Mouse (Mus musculus) kidney, adult 2 months (tissue): ENCODE measurements around the gene Olfr827. TPM values are rescaled to one million over a fixed set of nuclear protein-coding genes. Genes with fewer than 3 reads are reported as not detected.

Experiments
- DNase-seq: peaks from one replicate; pipeline ENCODE4 v3.0.0; 2021
- H3K27ac ChIP-seq: fragments of 200-500 bp; 2 replicates; pipeline ENCODE4 v1.5.1; 2012; ENCODE audit warnings: low read depth, low read length, control low read depth, inconsistent platforms; ENCODE audit not compliant: insufficient read depth
- H3K27me3 ChIP-seq: fragments of 200-500 bp; replicated peaks from 2 replicates; pipeline ENCODE4 v1.6.1; 2012; ENCODE audit warnings: mild to moderate bottlenecking, moderate library complexity, low read length, inconsistent platforms; ENCODE audit not compliant: control insufficient read depth, insufficient read depth
- H3K36me3 ChIP-seq: fragments of 200-500 bp; 2 replicates; pipeline ENCODE4 v1.6.1; 2012; ENCODE audit warnings: mild to moderate bottlenecking, moderate library complexity, low read length, inconsistent platforms; ENCODE audit not compliant: control insufficient read depth, insufficient read depth
- H3K4me1 ChIP-seq: fragments of 200-500 bp; 2 replicates; pipeline ENCODE4 v1.6.1; 2011; ENCODE audit warnings: low read length; ENCODE audit not compliant: control insufficient read depth, insufficient read depth
- H3K4me3 ChIP-seq: fragments of 200-500 bp; 2 replicates; pipeline ENCODE4 v1.5.1; 2011; ENCODE audit warnings: mild to moderate bottlenecking, low read depth, low read length, control low read depth; ENCODE audit not compliant: insufficient read depth
- CTCF ChIP-seq: fragments of 200-500 bp; conservative IDR thresholded peaks from 2 replicates; pipeline ENCODE4 v1.5.1; 2011; ENCODE audit warnings: low read depth, mild to moderate bottlenecking, control low read depth, low read length, moderate library complexity, mixed read lengths; ENCODE audit not compliant: insufficient read depth, insufficient read length
- POLR2A ChIP-seq: fragments of 200-500 bp; IDR thresholded peaks from one replicate; pipeline ENCODE4 v1.6.1; 2011; ENCODE audit warnings: low read depth, low read length, control low read depth
- WGBS: fragments of 180-500 bp; shearing (Covaris S2); methylation state at CpG from one replicate; pipeline ENCODE4 v1.1.7; 2018; 5-methylcytosine and 5-hydroxymethylcytosine counted together
- polyA plus RNA-seq: library from polyadenylated mRNA; depleted of rRNA; stranded (reverse); fragments of >200 nt; gene quantifications from 2 replicates; pipeline ENCODE4 v1.2.3, GENCODE M21; 2012; rRNA removed

Gene Olfr827
- not detected in 2 replicates for polyA plus RNA-seq

DNA sequence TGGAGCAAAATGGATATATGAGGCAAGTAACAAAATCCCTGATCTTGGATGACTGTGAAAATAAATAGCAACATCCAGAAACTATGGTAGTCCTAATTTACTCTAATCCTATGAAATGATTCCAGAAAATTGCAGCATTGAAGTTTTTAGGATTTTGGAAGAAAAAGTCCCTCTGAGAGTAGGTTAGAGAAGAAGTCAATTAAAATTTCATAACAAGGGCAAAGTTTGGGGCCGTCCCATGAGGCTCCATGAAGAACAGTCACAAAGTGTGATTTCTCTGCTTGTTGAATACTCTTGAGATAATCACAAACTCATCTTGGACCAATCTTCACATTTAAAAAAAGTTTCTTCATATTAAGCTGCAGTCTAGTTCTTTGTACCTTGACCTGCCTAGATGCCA is at the start of gene Olfr827:
Olfr827 (minus strand) TSS at position 101 of the 400 bp plus-strand sequence.
- Histone ChIP-seq H3K4me1 (no peaks in the 10 kb centered on the region), H3K27me3 (no peaks in the 10 kb centered on the region), H3K4me3 (no peak within 1 kb of the TSS), H3K36me3 (no peaks in the 10 kb centered on the region), H3K27ac (no peak within 1 kb of the TSS)
- no peak for DNase-seq
- no peak for TF ChIP-seq POLR2A
- WGBS, result 85% methylated on average over 1 of the region's 1 CpGs

DNA sequence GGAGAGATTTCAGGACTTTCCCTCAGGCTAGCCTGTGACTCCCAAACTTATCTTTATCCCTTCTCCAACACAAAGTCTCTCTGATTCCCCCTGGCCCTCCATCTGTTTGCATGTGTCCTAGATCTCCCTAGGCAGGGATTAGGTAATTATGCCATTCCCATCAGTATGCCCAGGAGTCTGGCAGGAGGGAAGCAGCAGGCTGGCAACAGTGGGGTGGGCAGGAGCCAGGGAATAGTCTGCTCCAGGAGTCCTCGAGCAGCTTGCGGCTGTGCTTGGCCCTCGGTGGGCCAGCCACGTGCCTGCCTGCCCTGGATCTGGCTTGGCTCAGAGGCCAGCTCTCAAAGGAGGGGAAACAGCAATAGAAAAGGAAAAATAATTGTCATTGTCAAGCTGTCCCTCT is 49.0 kb upstream of the Olfr827 start:
- TF ChIP-seq POLR2A, result no peak
- no peak for TF ChIP-seq CTCF
- H3K4me3 ChIP-seq, result no peak overlapping the region
- WGBS, result 69% methylated on average over 4 of the region's 4 CpGs
- no peaks in the 10 kb centered on the region for H3K27me3 ChIP-seq
- no peaks in the 10 kb centered on the region for H3K4me1 ChIP-seq
- no peak overlapping the region for H3K27ac ChIP-seq
- DNase-seq, result no peak
- H3K36me3 ChIP-seq, result no peaks in the 10 kb centered on the region

DNA sequence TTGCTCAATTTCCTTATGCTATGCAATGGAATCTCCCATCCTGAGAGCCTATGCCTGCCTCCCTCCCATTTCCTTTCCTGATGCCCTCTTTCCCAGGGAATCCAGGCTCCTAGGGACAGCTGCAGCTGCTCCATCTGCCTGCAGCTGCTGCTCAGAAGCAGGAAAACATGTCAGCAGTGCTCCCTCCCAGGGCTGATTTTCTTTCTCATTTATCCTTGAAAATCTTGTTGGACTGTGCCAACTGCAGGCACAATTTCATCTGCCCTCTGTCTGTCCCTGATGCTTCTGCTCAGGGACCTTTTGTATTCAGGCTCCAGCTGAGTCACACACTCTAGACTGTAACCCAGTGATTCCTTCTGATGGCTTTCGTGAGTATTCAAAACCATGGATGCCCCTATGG is 45.3 kb upstream of the Olfr827 start:
- Histone ChIP-seq H3K36me3 (no peaks in the 10 kb centered on the region), H3K27me3 (no peaks in the 10 kb centered on the region), H3K27ac (no peak overlapping the region), H3K4me3 (no peak overlapping the region), H3K4me1 (no peaks in the 10 kb centered on the region)
- DNase-seq, result no peak
- TF ChIP-seq POLR2A (no peak), CTCF (no peak)
- 71% methylated on average over 1 of the region's 1 CpGs for WGBS

DNA sequence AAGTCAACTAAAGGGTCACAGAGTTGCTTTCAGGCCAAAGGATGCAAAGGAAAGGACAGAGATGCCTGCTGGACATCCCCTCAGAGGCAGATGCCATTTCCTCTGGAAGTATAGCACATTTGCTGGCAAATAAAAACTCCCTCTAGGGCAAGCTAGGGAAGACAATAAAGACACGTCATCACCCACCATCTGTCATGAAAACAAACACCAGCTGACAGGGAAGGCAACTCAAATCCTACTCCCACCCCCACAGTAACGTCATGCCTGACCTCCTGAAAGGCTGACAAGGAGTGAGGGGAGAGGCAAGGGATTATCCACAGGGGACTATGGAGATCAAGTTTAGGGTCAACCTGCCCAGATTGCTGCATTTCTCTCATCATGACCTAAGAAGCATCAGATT is 30.1 kb upstream of the Olfr827 start:
- WGBS, result 5% methylated on average over 2 of the region's 2 CpGs
- no peak overlapping the region for H3K27ac ChIP-seq
- H3K4me1 ChIP-seq, result no peaks in the 10 kb centered on the region
- no peaks in the 10 kb centered on the region for H3K27me3 ChIP-seq
- TF ChIP-seq POLR2A (no peak), CTCF (no peak)
- no peaks in the 10 kb centered on the region for H3K36me3 ChIP-seq
- DNase-seq, result no peak
- H3K4me3 ChIP-seq, result no peak overlapping the region

DNA sequence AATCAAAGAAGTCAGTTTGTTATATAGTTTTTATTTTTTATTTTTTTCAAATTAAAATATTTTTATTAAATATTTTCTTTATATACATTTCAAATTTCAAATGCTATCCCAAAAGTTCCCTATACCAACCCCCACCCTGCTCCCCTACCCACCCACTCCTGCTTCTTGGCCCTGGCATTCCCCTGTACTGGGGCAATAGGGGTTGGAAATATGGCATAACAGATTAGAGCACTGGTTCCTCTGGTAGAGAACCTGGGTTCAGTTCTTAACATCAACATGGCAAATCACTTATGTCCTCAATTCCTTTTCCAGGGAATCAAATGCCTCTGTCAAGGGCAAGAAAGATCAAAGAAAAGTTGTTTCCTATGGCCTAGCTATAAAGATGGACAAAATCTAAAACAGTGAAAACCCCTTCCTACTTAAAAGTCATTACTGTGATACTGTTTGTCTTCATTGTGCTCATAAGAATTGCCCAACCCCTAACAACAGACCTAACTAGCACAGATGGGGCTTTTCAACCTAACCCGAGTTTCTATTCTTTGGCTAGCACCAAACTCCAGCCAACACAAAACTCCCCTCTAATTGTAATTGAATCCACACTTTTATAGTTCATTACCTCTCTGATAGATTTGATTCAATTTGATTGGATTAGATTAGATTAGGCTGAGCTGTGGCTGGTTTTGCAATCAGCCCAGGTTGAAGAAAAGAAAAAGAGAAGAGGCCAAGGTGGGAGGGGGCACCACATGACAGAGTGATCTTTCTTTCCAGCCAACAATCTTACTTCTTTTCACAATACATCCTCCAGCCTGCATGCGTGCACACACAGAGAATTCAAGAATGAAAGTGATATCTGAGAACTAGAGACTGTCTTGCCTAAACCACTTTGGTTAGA is 24.4 kb upstream of the Olfr827 start:
- H3K27ac ChIP-seq, result no peak overlapping the region
- TF ChIP-seq CTCF, result no peak
- no peak for TF ChIP-seq POLR2A
- no peaks in the 10 kb centered on the region for H3K4me1 ChIP-seq
- no peaks in the 10 kb centered on the region for H3K27me3 ChIP-seq
- H3K4me3 ChIP-seq, result no peak overlapping the region
- no peaks in the 10 kb centered on the region for H3K36me3 ChIP-seq
- no peak for DNase-seq
- 32% methylated on average over 2 of the region's 2 CpGs for WGBS

DNA sequence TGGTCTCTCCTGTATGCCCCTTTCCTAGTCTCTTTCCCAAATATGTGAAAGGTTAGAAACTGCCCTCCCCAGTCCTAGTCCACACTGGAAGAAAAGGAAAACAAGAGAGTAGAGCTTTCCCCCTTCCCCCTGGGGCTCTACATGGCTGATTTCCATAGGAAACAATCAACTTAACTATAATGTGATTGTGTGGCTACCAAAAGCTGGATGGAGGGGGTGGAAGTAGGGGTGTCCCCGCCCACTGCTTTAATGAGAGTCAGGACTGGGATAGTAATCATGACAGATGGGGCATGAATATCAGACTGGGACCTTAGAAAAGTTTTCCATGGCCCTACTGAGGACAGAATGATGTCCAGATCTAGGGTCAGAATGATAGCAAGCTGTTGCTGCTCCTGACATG is 20.4 kb upstream of the Olfr827 start:
- H3K4me1 ChIP-seq, result no peaks in the 10 kb centered on the region
- WGBS, result 35% methylated on average over 1 of the region's 1 CpGs
- no peak overlapping the region for H3K4me3 ChIP-seq
- H3K36me3 ChIP-seq, result no peaks in the 10 kb centered on the region
- no peak for TF ChIP-seq CTCF
- no peak for TF ChIP-seq POLR2A
- H3K27me3 ChIP-seq, result no peaks in the 10 kb centered on the region
- no peak overlapping the region for H3K27ac ChIP-seq
- no peak for DNase-seq

DNA sequence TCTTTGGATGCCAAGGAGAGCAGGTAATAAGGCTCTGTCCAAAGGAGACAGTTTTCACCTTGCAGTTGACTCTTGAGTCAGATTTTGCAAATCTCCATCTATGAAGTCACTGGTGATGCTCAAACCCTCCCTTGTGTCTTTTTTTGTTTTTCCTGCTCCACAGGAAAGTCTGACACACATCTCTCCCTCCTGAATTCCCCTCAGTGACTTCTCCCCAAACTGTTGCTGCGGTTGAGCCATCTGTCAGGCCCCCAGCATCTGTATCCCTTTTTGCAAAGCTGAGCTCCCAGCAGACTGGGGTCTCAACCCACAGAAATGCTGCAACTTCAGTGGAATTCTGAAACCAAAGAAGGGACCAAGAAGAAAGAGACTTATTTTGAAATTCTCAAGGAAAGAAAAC is 17.9 kb upstream of the Olfr827 start:
- Histone ChIP-seq H3K4me3 (no peak overlapping the region), H3K27ac (no peak overlapping the region), H3K4me1 (no peaks in the 10 kb centered on the region), H3K36me3 (no peaks in the 10 kb centered on the region), H3K27me3 (no peaks in the 10 kb centered on the region)
- WGBS, result 76% methylated on average over 1 of the region's 1 CpGs
- TF ChIP-seq CTCF (no peak), POLR2A (no peak)
- DNase-seq, result no peak
